Mouse (Mus musculus): ENCODE measurements around the gene Ctsc. TPM values are rescaled to one million over a fixed set of nuclear protein-coding genes. Genes with fewer than 3 reads are reported as not detected.
A peak's percentile ranks its signal among the peaks of the same experiment; 100 is the strongest.
"Not testable (repeated sequence)": the region's sequence is repeated elsewhere in the genome, so short reads cannot be mapped to it uniquely, and the experiment has no call there.

Ctsc gene
- 10 to 100 TPM; 26.1 to 36.4 (median 30.6) TPM for total RNA-seq (2022)

DNA sequence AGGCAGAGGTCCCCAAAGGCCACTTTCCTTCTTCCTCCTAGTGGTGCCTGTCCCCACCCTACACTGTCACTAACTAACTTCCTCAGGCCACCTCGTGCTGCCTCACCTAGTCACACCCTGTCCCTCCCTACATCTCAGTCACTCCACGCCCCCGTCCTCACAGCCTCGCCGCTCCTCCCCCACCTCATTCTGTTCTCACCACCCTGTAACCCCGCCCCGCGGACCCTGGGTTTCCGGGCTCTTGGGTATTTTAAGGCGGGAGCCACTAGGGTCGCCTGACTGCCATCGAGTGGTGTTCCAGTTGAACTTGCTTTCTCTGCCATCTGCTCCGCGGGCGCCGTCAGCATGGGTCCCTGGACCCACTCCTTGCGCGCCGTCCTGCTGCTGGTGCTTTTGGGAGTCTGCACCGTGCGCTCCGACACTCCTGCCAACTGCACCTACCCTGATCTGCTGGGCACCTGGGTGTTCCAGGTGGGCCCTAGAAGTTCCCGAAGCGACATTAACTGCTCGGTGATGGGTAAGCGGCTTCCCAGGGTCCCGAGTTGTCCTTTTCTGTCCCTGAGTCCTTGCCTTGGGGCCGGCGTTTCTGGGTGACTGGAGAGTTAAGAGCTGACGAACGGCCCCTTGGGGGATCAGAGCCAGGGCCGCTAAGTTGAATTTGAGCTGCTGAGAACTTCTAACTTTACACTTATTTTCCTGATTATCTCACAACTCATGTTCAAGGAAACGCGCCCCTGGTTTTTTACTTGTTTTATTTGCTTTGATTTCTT is at the start of gene Ctsc:
Ctsc (plus strand) TSS at position 228 of the 770 bp plus-strand sequence.
- DNase-seq (ENCODE audit: low spot score) = peak; percentile 73

DNA sequence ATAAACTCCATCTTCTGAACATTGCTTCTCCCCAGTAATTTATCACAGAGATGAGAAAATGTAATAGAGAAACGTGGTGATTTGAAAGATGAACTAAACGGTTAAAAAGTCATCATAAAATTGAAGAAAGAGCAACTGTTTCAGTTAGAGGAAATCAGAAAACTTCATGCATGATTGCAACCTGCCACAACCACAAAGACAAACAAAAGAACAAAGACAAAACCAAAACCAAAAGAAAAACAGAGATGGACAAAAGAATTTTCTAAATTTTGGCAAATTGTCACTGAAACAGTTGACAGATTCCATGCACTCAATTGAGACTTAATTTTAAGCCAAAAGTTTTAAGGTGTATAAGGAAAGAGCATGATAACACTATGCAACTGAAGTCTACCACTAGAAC is 48.8 kb upstream of the Ctsc start:
- DNase-seq (ENCODE audit: low spot score) = no peak

DNA sequence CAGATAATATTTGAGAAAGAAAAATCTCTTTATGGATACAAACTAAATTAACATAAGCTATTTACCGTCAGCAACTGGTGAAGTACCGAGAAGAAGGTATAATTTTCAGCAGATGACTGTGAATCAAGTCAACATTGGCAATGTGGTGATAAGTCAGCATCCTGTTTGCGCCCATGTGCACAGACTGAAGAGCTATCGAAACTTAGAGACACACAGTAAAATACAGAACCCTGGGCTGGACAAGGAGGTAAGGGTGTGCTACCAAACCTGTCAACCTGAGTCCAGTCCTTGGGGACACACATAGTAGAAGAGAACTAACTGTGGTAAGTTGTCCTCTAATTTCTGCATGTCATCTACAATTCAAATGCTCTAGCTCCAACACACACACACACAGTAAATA is 47.8 kb upstream of the Ctsc start:
- no peak for DNase-seq (ENCODE audit: low spot score)

DNA sequence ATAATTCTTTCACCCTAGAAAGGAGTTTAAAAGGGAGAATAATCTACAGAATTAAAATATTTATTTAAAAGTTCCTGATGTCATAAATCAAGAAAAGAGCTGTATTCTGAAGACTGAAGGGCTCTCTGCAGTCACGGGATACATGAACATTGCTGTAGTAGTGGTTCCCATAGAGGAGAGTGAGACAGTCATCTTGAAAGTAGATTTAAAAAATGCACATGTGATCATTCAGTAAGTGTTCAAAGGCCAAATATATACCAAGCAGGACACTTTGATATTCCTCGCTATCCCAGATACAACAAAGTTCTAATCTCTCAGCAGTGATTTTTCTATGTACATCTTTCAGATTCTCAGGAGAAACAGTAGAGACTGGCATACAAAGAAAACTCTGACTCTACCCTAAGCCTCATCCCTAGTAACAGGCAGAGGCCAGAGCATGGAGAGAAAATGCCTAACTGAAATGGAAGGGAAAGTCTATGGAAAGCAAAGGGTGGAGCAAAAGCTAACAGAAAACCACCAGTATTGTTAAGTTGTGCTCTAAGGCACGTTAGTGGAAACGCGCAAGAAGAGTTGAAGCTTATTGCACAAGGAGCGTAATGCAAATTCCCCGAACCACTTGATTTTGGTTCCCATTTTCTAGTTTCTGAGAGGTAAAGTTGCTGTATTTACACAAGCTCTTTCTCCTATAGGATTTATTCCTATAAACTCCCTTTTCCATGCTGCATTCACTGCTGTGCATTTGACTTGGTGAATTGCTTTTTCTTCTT is 46.9 kb upstream of the Ctsc start:
- DNase-seq (ENCODE audit: low spot score) = no peak

DNA sequence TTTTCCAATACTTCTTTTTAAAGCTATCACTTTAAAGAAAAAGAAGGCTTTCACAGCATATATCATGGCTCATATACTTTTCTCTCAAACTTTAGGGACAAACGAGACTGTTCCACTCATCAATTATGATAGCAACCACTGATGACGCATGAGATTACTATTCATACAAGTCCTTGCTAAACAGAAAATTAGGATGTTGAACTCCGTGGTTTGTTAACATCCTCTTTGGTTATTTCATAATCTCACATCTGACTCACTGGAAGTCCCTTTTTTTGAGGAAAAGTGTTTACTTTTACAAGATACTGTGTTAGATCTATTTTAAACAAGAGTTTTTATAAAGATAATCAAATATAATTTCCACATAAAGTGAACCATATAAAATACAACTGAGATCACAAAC is 34.8 kb upstream of the Ctsc start:
- DNase-seq (ENCODE audit: low spot score) = peak; percentile 22

DNA sequence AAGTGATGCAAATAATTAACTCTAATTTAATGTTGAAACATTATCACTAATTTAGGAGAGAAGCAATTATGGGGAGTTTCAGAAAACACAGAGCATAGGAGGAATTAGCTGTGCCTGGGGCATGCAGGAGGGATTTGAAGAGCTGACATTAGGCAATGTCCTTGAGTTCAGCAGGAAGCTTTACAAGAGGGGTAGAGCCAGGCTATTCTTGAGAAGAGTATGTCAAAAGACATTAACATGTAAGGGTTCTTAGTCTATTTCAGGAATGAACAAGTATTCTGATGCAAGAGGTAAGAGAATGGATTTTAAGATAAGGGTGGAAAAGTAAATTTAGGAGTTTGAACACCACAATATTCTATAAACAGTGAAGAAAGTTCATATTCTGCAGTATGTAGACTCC is 33.4 kb upstream of the Ctsc start:
- DNase-seq (ENCODE audit: low spot score) = no peak

DNA sequence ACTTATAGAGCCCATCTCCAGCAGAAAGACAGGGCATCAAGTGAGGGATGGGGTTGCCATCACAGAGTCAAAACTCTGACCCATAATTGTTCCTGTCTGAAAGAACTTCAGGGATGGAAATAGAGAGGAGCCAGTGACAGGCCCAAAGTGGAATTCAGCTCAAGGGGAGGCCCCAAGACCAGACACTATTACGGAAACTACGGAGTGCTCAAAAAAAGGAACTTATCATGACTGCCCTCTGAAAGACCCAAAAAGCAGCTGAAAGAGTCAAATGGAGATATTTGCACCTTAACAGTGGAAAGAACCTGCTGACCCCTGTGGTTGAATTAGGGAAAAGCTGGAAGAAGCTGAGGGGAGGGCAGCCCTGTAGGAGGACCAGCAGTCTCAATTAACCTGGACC is 27.5 kb upstream of the Ctsc start:
- not testable (repeated sequence) for DNase-seq (ENCODE audit: low spot score)

DNA sequence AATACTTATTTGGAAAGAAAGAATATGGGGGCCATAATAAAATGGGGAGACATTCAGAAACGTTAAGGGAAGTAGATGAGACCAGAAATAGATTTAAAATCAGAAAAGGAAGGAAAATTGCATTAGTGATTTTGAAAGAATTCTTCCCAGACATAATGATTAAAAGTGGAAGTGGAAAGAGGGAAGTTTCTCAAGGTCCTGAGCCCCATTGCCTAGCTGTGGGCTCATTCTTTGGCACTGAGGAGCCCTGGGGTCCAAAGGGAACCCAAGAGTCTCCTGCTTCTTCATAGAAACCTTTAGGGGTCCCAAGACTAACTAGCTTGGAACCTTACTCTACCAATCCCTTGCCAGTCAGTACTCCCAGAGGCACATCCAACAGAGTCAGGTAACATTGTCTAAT is 26.4 kb upstream of the Ctsc start:
- DNase-seq (ENCODE audit: low spot score) = no peak

DNA sequence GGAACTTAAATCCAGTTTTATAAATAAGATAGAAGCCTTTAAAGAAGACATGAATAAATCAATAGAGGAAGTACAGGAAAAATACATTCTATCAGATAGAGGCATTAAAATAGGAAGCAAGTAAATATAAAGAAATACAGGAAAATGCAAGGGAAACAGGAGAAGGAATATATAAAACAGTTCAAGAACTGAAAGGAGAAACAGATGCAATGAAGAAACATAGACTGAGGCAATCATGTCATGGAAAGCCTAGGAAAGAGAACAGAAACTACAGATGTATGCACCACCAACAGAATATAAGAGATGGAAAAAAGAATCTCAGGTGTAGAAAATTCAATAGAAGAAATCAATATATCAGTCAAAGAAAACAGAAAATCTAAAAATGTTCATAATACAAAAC is 25.8 kb upstream of the Ctsc start:
- no peak for DNase-seq (ENCODE audit: low spot score)

DNA sequence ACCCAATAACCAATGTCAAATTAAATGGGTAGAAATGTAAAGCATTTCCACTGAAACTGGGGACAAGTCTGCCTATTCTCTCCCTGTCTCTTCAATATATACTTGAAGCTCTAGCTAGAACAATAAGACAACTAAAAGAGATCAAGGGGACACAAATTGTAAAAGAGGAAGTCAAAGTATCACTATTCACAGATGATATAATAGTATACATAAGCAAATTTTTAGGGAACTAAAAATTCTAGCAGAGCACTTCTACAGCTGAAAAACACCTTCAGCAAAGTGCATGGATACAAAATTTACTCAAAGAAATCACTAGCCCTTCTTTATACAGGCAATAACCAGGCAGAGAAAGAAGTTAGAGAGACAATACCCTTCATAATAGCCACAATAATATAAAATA is 23.0 kb upstream of the Ctsc start:
- no peak for DNase-seq (ENCODE audit: low spot score)

DNA sequence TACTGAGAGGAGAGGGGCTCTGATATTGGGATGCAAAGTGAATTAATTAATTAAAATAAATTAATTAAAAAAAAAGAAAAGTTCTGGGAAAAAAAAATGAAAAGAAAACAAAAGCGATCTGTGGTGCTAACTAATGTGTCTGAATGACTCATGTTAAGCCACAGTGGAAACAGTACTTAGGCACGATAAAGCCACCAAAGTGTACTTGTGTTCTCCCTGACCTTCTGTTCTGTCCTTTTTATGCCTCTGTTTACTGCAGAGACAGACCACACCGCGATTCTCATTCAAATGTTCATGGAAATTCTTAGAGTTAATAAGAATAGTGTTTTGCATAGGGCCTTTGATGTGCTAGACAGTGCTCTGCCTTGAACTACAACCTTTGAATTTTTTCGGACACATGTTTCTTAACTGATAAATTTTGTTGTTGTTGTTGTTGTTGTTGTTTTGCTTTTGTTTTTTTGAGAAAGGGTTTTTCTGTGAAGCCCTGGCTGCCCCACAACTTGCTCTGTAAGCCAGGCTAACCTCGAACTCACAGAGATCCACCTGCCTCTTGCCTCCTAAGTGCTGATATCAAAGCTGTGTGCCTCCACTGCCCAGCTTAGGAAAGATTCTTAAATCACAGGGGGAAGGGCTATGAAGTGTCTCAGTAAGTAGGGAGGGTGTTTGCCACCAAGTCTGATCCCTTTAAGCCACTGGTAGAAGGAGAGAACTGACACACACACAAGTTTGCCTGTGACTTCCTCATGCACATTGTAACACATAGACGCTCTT is 18.5 kb upstream of the Ctsc start:
- no peak for DNase-seq (ENCODE audit: low spot score)

DNA sequence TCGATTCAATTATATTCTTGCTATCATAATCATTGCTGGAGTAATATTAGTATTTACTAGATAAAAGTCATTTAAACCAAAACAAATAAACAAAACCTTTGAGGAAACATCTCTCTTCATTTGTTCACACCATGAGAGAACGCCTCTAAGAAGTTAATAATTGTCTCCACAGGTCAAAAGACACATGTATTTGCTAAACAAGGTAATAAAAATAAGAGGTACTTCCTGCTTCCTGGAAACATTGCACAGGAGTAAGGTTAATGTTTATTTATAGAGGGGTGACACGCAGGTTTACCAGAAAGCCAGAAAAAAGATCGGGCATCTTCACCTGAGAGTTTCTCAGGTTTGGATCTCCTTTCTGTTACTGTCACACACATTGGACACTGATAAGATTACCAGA is 16.1 kb upstream of the Ctsc start:
- DNase-seq (ENCODE audit: low spot score) = no peak

DNA sequence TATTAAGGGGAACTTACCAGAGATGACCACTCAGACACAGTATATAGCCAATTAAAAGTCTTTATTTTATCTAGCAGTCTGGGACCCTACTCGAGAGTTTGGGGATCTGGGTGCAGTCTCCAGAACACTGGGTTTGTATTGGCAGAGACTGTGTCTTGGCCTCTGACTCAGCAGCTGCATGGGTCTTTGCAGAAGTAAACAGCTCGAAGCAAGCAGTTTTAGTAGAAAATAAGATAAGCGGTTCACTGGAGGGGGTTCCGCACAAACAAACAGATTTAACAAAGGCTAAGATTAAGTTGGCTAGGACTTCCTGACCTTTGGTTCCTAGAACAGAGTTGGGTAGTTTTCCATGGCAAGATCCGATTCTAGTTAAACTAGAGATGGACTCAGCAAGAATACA is 13.0 kb upstream of the Ctsc start:
- DNase-seq (ENCODE audit: low spot score) = no peak

DNA sequence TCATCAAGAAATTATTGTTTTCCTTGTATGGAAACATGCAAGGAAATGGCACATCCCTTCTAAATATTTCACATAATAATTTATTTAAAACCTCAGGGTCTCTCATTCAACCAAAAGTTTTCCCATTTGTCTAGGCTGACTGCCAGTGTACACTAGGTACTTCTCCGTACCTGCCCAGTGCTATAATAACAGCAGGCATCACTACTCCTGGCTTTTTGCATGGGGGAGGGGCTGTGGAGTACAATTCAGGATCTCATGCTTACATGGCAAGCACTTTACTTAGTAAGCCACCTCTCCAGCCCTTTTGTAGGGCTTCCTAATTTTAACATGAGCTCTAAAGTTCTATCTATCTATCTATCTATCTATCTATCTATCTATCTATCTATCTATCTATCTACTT is 8.0 kb upstream of the Ctsc start:
- no peak for DNase-seq (ENCODE audit: low spot score)

DNA sequence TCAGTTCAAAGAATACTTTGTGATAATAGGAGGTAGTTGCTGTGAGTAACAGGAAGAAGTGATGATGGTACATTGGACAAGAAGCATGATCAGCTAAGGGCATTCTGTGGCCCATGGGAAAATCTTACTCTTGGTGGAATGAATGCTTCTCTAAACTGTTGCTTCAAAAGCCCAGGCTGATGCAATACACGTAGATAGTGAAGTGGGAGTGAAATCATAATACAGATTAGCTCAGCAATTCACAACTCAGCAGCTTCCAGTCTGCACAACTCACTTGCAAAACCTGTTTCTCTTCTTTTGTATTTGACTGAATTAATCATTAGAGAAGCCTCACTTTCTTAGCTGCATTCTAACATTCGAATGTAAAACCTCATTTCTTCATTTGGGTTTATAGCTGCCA is 6.4 kb upstream of the Ctsc start:
- peak; percentile 21 for DNase-seq (ENCODE audit: low spot score)

DNA sequence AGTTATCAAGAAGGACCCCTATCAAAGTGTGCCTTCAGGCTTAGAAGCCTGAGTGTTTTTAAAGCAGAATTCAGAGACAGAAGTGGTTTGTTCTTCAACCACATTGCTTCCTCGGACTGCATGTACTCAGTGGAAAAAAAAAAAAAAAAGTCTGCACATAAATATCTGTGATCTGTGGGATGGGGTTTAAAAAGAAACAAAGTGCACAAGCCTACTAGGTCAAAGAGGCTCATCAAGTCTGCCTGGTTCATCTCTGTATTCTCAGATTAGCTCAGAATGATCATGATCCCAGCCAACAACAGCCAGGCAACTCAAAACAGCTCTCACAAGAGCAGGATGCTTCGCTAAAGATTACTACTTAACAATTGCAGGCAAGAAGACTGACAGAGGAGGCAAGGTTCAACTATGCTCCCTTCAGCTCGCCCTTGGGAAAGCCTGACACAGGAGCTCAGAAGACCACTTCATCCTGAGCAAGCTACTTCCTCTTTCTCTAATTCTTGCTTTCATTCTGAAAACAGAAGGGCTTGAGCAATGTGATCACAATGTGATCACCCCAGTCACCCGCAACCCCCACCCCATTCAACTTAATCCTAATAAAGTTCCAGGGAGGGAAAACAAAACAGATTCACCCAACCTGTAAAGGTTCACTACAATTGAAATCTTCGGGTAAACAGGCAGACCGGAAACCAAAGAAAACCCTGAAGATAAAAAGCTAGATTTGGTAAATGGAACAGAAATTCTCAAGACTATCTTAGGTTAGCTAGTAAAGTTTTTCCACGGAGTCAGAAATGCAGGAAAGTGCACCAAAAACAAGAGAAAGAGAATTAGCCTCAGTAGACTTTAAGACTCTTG is 745 bp upstream of the Ctsc start:
- peak; percentile 22 for DNase-seq (ENCODE audit: low spot score)

DNA sequence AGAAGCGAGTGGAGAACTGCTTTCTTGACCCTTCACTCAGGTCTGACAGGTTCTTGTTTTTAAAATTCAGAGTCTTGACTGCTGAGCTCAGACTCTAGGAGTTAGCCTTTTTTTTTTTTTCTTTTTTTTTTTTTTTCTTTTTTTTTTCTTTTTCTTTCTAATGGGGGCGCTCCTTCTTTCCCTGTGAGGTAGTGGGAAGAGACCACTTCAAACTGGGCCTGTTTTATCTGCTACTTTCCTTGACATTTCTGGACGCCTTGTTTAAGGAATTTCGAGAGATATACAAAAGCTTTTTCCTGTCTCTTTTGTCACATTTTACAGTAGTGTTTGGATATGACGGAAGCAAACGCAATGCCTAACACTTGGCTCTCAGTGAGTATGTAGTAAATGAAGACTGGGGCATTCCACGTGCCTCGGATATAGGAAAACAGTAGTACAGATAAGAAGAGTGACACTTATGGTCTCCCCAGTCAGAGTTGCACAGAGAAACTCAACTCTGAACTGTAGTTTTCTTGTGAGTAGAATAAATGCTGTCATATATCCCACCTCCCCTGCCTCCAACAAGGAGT is 827 bp downstream of the Ctsc start:
- no peak for DNase-seq (ENCODE audit: low spot score)

DNA sequence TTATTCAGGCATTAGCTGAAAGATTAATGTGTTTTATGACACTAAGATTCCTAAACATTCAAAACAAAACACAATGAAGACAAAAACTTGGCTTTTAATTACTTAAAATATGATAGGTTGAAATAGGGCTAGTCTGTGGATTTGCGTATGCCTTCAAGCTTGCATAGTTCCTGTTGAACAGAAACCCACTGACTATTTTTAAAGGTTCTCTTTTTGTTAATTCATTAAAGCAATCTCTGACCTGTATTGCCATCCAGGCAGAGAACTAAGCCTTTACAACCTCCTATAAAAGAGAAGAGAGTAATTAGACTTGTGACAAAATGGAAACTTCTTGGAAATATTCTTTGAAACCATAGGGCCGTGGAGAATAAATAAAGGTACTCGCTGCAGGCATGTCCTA is 7.4 kb downstream of the Ctsc start:
- DNase-seq (ENCODE audit: low spot score) = no peak

DNA sequence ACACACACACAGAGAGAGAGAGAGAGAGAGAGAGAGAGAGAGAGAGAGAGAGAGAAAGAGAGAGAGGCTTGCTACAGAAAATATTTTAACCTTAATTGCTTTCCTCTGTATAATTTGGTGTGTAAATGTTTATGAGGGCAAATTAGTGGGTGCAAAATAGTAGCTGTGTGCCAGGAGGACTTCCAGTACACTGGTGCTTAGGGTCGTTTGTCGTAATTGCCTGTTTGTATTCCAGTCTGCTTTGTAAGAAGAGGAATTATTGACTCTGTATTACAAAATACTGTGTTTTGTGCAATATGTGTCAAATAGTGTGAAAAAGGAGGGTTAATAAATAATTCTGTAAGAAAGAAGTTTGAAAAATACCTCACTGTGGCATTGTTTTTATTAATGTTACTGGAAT is 13.2 kb downstream of the Ctsc start:
- DNase-seq (ENCODE audit: low spot score) = no peak

DNA sequence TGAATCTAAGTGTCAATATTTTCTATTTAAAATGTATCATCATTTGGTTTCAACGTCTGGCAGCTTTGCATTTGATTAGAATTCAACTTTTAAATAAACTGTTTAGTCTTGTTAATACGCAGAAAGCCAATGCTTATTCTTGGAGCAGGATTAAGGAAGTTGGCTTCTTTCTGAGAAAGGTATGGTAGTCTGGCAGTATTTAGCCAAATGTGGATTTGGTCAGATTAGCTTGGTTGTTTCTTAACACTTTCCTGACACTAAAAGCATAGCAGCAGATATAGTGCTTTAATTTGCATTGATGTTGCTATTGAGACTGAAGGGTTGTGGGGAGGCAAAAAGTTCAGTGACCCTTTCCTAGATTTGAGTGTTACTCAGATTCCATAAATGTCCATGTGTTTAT is 14.2 kb downstream of the Ctsc start:
- no peak for DNase-seq (ENCODE audit: low spot score)

DNA sequence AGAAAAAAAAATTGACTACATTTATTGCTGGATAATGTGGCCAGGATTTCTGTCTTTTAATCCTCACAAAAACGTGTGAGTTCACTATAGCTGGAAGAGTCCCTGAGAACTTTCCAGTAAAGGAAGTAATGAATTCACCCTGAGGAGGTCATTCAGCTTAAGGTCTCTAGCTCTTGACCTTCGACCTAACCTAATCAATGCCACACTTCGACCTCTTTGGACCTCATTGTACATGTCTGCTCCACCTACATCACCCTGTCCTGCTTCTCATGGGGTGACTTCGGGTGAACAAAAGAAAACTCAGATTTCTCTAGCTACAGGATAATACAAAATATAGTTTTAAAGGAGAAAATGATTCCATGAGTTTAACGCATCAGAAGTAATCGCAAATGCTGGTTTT is 16.0 kb downstream of the Ctsc start:
- no peak for DNase-seq (ENCODE audit: low spot score)
